Mouse (Mus musculus) embryonic facial prominence, embryonic 12.5 days (tissue): ENCODE measurements around the gene 2810021J22Rik. TPM values are rescaled to one million over a fixed set of nuclear protein-coding genes. Genes with fewer than 3 reads are reported as not detected.
A peak's percentile ranks its signal among the peaks of the same experiment; 100 is the strongest.

ENCODE experiments used
- ATAC-seq: fragments of 200-750 bp; cut with Nextera tagmentation; 2 replicates; pipeline ENCODE4 v1.8.0; 2017; ENCODE audit not compliant: insufficient number of reproducible peaks, insufficient read depth, low FRiP score, low TSS enrichment
- H3K27ac ChIP-seq: fragments of 300-500 bp; sonication (generic); 2 replicates; pipeline ENCODE4 v1.5.1; 2016; ENCODE audit warnings: mild to moderate bottlenecking
- H3K27me3 ChIP-seq: fragments of 300-500 bp; sonication (generic); 2 replicates; pipeline ENCODE4 v1.6.1; 2016; ENCODE audit warnings: mild to moderate bottlenecking, moderate library complexity
- H3K36me3 ChIP-seq: fragments of 300-500 bp; sonication (generic); 2 replicates; pipeline ENCODE4 v1.6.1; 2016; ENCODE audit warnings: mild to moderate bottlenecking
- H3K4me1 ChIP-seq: fragments of 300-500 bp; sonication (generic); 2 replicates; pipeline ENCODE4 v1.6.1; 2016
- H3K4me2 ChIP-seq: fragments of 300-500 bp; sonication (generic); replicated peaks from 2 replicates; pipeline ENCODE4 v1.6.1; 2016; ENCODE audit warnings: mild to moderate bottlenecking, moderate library complexity
- H3K4me3 ChIP-seq: fragments of 300-500 bp; sonication (generic); 2 replicates; pipeline ENCODE4 v1.5.1; 2016; ENCODE audit warnings: mild to moderate bottlenecking
- H3K9ac ChIP-seq: fragments of 300-500 bp; sonication (generic); 2 replicates; pipeline ENCODE4 v1.6.1; 2016; ENCODE audit warnings: mild to moderate bottlenecking, moderate library complexity
- H3K9me3 ChIP-seq: fragments of 300-500 bp; sonication (generic); 2 replicates; pipeline ENCODE4 v1.6.1; 2016; ENCODE audit warnings: mild to moderate bottlenecking, moderate library complexity
- WGBS: fragments of 180-500 bp; shearing (Covaris S2); methylation state at CpG from one replicate; pipeline ENCODE4 v1.1.7; 2016; 5-methylcytosine and 5-hydroxymethylcytosine counted together
- polyA plus RNA-seq: library from polyadenylated mRNA; unstranded; fragments of >200 nt; fragmentation: Nextera tagmentation; extraction: Ambion mirVana; gene quantifications from 2 replicates; pipeline ENCODE4 v1.2.1, GENCODE M21; 2016

2810021J22Rik gene
- polyA plus RNA-seq, 1 experiment from 2014 or later: 10.1 TPM

DNA sequence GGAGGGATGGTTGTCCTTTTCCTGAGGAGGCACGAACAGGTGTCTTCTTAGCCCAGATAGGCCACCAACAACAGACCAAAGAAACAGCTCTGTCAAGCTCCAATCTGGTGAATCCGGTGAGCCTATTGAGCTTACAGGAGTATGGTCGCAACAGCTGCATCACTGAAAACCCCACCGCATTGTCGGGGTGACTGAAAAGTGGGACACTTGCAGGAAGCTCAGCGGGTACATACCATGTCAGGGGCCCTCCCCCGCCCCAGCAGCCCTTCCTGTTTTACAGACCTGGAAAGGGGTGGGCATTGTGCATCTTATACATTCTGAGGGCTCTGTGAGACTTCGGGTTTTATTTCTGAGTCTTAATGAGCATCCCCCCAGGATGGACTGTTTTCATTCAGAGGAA, 16.7 kb downstream of the 2810021J22Rik start:
- Histone ChIP-seq H3K4me2 (no peak overlapping the region), H3K27ac (no peak overlapping the region), H3K9ac (no peak overlapping the region), H3K4me3 (no peak overlapping the region), H3K9me3 (no peaks in the 10 kb centered on the region), H3K4me1 (no peaks in the 10 kb centered on the region), H3K27me3 (no peaks in the 10 kb centered on the region), H3K36me3 (peaks cover 40% of the 10 kb centered on the region)
- ATAC-seq: no peak
- WGBS: 85% methylated on average over 8 of the region's 8 CpGs

DNA sequence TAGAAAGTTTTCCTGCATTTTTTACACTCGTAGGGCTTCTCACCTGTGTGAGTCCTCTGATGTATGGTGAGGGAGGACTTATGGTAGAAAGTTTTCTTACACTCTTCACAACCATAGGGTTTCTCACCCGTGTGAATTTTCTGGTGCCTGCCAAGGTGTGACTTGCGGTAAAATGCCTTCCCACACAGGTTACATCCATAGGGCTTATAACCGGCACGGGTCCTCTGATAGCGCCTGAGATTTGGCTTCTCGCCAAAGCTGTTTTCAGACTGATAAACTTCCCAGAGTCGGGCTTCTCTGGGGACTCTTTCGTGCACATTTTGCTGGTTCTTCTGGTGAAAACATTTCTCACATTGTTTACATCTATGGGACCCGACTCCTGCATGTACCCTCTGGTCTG, 23.5 kb downstream of the 2810021J22Rik start:
- Histone ChIP-seq H3K36me3 (peaks cover 51% of the 10 kb centered on the region), H3K27me3 (no peaks in the 10 kb centered on the region), H3K9ac (no peak overlapping the region), H3K4me3 (no peak overlapping the region), H3K9me3 (no peaks in the 10 kb centered on the region), H3K27ac (no peak overlapping the region), H3K4me1 (no peaks in the 10 kb centered on the region), H3K4me2 (no peak overlapping the region)
- no peak for ATAC-seq
- WGBS: 92% methylated on average over 10 of the region's 10 CpGs

DNA sequence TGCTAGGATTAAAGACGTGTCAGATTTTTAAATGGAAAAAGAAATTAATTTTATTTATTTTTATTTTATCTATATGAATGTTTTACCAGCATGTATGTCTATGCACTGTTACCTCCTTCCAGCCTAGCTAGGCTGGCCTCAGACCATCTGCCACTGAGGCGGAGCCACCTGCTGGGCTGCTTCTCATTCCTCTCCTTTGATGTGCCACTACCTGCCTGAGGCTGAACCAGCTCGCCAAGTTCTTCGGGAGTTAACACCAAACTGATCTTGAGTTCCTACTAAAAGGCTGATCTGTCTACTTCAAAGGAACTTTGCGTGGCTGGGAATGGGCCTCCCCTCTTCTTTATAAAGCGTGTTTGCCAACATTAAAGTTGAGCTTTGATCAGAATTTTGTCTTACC, 27.4 kb downstream of the 2810021J22Rik start:
- no peaks in the 10 kb centered on the region for H3K27me3 ChIP-seq
- H3K27ac ChIP-seq: no peak overlapping the region
- H3K4me2 ChIP-seq: no peak overlapping the region
- no peak overlapping the region for H3K4me3 ChIP-seq
- H3K9me3 ChIP-seq: no peaks in the 10 kb centered on the region
- H3K36me3 ChIP-seq: peaks cover 63% of the 10 kb centered on the region
- H3K4me1 ChIP-seq: no peaks in the 10 kb centered on the region
- no peak overlapping the region for H3K9ac ChIP-seq
- no peak for ATAC-seq
- 71% methylated on average over 6 of the region's 6 CpGs for WGBS

DNA sequence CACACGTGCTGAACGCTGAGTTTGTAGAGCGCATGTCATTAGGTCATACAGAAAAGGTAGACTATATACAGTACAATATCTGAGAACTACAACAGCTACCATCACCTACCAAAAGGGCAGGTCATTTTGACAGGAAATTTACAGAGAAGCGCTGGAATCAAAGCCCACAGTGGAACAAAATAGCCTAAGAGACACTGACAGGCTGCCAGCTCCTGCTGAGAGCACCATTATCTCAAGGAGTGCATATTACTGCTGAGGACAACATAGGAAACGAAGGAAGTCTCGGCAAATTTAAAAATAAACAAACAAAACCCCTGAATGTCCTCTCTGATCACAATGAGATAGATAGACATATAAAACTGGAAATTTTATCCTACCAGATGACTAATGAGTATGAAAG, 30.5 kb downstream of the 2810021J22Rik start:
- 86% methylated on average over 6 of the region's 6 CpGs for WGBS
- Histone ChIP-seq H3K9me3 (no peaks in the 10 kb centered on the region), H3K9ac (no peak overlapping the region), H3K27ac (no peak overlapping the region), H3K36me3 (peaks cover 56% of the 10 kb centered on the region), H3K4me2 (no peak overlapping the region), H3K27me3 (no peaks in the 10 kb centered on the region), H3K4me1 (peaks cover 1% of the 10 kb centered on the region; the same call in 1 of the 2 replicates), H3K4me3 (no peak overlapping the region)
- ATAC-seq: no peak

DNA sequence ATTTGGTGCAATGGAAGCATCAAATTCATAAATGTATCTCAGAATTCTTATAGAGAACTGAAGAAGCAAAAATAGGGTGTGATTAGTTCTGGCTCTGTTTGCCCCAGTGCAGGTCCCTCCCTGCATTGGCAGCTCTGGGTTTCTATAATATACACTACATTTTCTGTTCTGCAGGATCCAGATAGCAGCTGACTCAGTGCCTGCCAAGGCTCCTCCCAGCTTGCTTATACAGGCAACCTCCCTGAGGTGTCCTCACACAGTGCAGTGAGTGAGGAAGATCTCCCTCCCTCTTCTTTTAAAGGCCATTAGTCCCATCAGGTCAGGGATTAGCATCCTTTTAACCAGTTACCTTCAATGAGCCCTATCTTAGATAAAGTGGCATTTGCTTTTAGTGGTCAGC, 34.1 kb downstream of the 2810021J22Rik start:
- Histone ChIP-seq H3K27me3 (no peaks in the 10 kb centered on the region), H3K36me3 (peaks cover 37% of the 10 kb centered on the region), H3K9me3 (no peaks in the 10 kb centered on the region), H3K4me1 (peaks cover 6% of the 10 kb centered on the region; the same call in 1 of the 2 replicates), H3K4me3 (no peak overlapping the region), H3K9ac (no peak overlapping the region), H3K27ac (no peak overlapping the region), H3K4me2 (no peak overlapping the region)
- ATAC-seq: no peak

DNA sequence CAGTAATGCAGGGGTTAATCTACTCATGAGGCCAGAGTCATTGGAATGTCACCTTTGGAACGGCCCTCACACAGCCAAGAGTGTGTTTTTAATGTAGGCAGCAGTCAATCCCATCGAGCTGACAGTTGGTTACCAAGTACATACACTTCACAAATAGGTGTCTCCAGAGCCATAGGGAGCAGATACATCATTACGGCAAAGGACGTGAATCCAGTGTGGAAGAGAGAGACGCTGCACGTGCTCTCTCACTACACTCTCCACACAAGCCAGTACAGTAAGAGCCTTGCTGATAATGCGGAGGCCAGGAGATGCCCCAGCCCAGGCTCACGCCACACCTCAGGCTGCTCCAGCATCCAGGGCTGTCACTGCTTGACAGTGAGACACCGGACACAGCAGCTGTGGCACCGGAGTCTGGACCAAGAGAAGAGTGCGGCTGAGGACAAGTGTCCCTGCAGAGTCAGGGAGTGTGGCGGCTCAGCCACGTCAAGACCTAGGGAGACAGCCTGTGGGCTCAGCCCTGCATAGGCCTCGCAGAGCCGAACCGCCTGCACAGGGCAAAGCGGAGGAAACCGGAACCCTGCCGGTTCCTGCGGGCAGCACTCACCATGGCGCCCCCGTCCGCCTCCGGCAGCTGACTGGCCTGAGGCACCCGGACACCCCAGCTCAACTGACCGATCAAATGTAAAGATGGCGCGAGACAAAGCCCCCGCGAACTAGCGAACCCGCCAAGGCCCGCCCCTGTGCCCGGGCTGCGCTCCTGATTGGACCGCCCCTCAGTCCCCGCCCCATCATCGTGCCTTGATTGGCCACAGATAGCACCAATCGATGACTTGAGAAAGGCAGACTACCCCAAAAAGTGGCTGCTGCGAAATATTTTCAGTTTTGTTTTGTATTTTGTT, 36.7 kb downstream of the 2810021J22Rik start, which contains the start of gene Zfp39:
Zfp39 (minus strand) TSS at position 715 of the 899 bp plus-strand sequence.
- no peaks in the 10 kb centered on the region for H3K9me3 ChIP-seq
- under 1% methylated on average over 40 of the region's 40 CpGs for WGBS
- peak within 1 kb of the TSS; percentile 84 for H3K27ac ChIP-seq
- peak; percentile 94 for ATAC-seq
- peak within 1 kb of the TSS; percentile 75 for H3K4me3 ChIP-seq
- H3K4me1 ChIP-seq: peaks cover 6% of the 10 kb centered on the region; the same call in 1 of the 2 replicates
- no peaks in the 10 kb centered on the region for H3K27me3 ChIP-seq
- peak within 1 kb of the TSS; percentile 86 for H3K4me2 ChIP-seq
- peaks cover 20% of the 10 kb centered on the region for H3K36me3 ChIP-seq
- peak within 1 kb of the TSS; percentile 81 for H3K9ac ChIP-seq

DNA sequence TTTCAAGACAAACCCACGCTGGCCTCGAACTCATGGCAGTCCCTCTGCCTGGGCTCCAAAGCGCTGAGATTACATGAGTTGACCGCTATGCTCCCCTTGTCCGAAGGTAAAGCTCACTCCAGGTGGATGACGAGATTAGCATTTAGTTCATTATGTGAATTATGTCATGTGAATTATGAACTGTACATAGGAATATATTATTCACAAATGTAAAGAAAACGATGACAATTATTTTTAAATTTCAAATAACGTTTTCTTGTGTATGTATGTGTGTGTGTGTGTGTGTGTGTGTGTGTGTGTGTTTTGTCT, 37.3 kb downstream of the 2810021J22Rik start:
- 4% methylated on average over 8 of the region's 8 CpGs for WGBS
- Histone ChIP-seq H3K27me3 (no peaks in the 10 kb centered on the region), H3K27ac (no peak overlapping the region), H3K36me3 (peaks cover 20% of the 10 kb centered on the region), H3K9ac (no peak overlapping the region), H3K4me3 (peak overlapping the region; percentile 75), H3K4me1 (peaks cover 6% of the 10 kb centered on the region; the same call in 1 of the 2 replicates), H3K4me2 (peak overlapping the region; percentile 86), H3K9me3 (no peaks in the 10 kb centered on the region)
- ATAC-seq: no peak

DNA sequence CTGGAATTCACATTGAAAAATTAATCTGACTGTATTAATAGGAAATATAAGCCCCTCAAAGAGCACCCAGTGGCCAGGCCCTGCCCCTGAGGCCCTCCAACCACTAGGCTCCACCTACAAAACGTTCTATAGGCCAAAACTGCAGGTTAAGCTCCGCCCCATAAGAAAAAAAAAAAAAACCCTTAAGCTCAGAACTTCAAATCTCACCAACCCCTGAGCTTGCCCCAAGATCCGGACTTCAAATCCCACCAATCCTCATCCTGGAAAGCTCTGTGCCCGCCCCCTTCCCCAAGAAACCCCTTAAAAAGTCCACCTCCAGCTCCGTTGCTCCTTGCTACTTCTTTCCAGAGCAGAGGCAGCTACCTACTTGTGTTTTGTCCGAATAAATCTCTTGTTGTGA, 37.8 kb downstream of the 2810021J22Rik start:
- no peak overlapping the region for H3K9ac ChIP-seq
- H3K9me3 ChIP-seq: no peaks in the 10 kb centered on the region
- peaks cover 6% of the 10 kb centered on the region; the same call in 1 of the 2 replicates for H3K4me1 ChIP-seq
- no peak overlapping the region for H3K4me3 ChIP-seq
- H3K4me2 ChIP-seq: peak overlapping the region; percentile 86; the same call in 1 of the 2 replicates
- H3K27me3 ChIP-seq: no peaks in the 10 kb centered on the region
- no peak for ATAC-seq
- 47% methylated on average over 6 of the region's 6 CpGs for WGBS
- no peak overlapping the region for H3K27ac ChIP-seq
- peaks cover 18% of the 10 kb centered on the region for H3K36me3 ChIP-seq

DNA sequence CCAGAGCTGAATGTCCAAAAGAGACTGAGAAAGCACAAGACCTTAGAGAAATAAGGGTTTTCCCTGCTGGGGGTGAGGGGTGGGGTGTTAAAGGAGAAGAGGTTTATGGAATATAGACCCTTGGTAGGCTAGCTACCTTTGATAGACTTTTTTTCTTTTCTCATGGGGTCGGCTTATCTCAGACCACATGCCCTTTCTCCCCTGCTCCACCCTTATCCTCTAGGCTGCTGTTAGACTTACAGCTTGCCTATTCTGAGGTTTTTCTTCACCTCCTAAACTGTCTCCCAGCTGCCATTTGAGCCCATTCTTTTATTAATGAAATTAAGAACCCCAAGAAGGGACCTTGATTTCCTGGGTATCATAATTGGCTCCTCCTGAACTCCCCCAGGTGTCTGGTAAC, 46.8 kb downstream of the 2810021J22Rik start:
- Histone ChIP-seq H3K4me3 (no peak overlapping the region), H3K9me3 (no peaks in the 10 kb centered on the region), H3K9ac (no peak overlapping the region), H3K4me1 (no peaks in the 10 kb centered on the region), H3K27me3 (no peaks in the 10 kb centered on the region), H3K27ac (no peak overlapping the region), H3K36me3 (no peaks in the 10 kb centered on the region), H3K4me2 (no peak overlapping the region)
- WGBS: 70% methylated on average over 1 of the region's 1 CpGs
- no peak for ATAC-seq

DNA sequence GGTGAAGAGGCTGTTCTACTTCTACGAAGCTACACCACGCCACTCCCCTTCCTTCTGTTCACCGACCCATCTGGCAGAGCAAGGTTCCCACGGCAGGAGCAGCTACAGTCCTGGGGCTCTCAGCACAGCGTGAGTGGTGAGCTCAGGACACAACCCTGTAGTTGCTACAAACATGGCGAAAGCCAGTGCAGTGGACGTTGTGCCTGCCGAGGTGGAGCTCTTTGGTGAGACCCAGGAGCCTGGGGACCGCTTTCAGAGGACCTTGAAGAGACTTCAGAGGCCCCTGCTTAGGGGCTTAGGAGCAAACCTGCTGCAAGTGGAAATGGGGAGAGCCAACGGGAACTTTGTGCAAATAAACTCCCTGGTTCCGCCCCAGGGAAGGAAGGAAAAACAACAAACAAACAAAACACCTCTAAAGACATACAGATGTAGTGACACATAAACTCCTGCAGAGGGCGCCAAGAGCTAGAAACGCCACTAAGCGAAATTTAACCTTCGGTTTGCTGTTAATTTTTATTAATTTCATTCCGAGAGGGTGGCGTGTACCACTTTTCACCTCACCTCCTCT, 47.5 kb downstream of the 2810021J22Rik start:
- Histone ChIP-seq H3K4me1 (no peaks in the 10 kb centered on the region), H3K36me3 (no peaks in the 10 kb centered on the region), H3K4me3 (peak overlapping the region; percentile 25), H3K9ac (peak overlapping the region; percentile 47; the same call in 1 of the 2 replicates), H3K4me2 (peak overlapping the region; percentile 52), H3K27ac (0 out of 2 replicates have a peak overlapping the region, but pooled peaks have one; percentile 36), H3K27me3 (no peaks in the 10 kb centered on the region), H3K9me3 (no peaks in the 10 kb centered on the region)
- ATAC-seq: no peak
- whole genome bisulfite sequencing: 14% methylated on average over 17 of the region's 17 CpGs

DNA sequence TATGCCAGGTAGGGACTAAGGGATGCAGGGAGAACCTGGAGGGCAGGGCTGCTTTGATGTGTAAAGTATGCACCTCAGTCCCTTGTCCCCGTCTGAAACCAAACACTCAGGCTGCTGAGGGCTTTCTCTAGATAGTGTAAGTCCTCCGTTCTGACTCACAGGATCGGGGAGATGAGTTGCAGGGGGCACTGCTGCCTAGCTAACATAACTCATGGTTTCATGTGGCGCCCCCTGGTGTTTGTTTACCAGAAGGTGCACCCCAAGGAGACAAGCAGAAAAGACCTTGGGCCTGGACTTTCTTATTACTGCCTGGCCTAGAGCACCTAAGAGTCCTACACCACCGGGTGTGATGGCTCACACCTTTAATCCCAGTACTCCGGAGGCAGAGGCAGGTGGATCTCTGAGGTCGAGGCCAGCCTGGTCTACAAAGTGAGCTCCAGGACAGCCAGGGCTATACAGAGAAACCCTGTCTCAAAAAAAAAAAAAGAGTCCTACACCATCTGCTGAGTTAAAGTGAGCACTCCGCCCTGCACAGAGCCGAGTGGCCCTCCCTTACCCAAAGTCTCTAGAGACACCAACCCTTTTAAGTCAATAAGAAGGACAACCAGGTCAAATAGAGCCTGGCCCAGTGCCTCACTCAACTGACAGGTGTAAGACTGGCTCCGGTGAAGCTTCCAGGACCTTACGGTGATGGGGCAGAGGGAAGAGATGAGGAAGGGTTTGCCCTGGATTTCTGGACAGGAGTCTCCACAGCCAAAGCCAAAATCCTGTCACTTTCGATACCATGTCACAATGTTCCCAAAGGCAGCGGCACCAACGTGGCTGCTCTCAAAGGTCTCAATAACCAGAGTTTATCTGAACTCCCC, 50.1 kb downstream of the 2810021J22Rik start:
- Histone ChIP-seq H3K36me3 (no peaks in the 10 kb centered on the region), H3K4me1 (no peaks in the 10 kb centered on the region)
- 56% methylated on average over 14 of the region's 14 CpGs for WGBS

More for the DNA sequence above, 50.1 kb downstream of the 2810021J22Rik start:
- no peak overlapping the region for H3K4me2 ChIP-seq
- no peak for ATAC-seq
- no peaks in the 10 kb centered on the region for H3K9me3 ChIP-seq
- H3K4me3 ChIP-seq: no peak overlapping the region
- H3K27ac ChIP-seq: no peak overlapping the region
- H3K9ac ChIP-seq: no peak overlapping the region
- no peaks in the 10 kb centered on the region for H3K27me3 ChIP-seq
